Mouse (Mus musculus) naive thymus-derived CD4-positive, alpha-beta T cell, adult 2 months (primary cell): Measurements from ENCODE around the gene Tmem255a.

ENCODE experiments used
- DNase-seq: peaks from one replicate; pipeline ENCODE4 v3.0.0-alpha.2; 2011; ENCODE audit warnings: low read depth

The Tmem255a gene

GRCm38 (mm10) chrX:38166064-38166463 lies 86.2 kb downstream of the Tmem255a start:
- no peak for DNase-seq

DNA sequence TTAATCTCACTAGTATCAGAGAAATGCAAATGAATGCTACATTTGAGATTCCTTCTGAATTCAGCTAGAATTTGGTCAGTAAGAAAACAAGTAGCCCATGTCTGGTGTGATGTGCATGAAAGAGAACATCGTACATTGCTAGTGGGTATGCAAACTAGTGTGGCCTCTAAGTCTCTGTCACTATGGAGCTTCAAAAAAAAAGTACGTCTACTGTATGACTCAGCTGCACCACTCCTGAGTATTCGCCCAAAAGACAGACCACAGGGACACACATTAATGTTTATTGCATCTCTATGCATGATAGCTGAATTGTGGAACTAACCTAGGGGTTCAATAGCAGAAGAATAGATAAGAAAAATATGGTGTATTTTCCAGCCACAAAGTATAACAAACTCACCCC lies 86.9 kb downstream of the Tmem255a start:
- no peak for DNase-seq

- no peak for DNase-seq
Measured at GRCm38 (mm10) chrX:38159097-38159496, 93.1 kb downstream of the Tmem255a start.
